Mouse (Mus musculus) pancreas, adult 10 weeks (tissue): ENCODE results near the gene Plod3. TPM values are rescaled to one million over a fixed set of nuclear protein-coding genes. Genes with fewer than 3 reads are reported as not detected.

Experiments
- polyA plus RNA-seq: library from polyadenylated mRNA; stranded (reverse); fragments of 350-450 nt; fragmentation: Illumina TruSeq; extraction: RNeasy Lipid Tissue Mini Kit (QIAGEN cat#74804); gene quantifications from one replicate; pipeline ENCODE4 v1.2.3, GENCODE M21; 2015; ENCODE audit warnings: low read depth, low replicate concordance; ENCODE audit not compliant: insufficient read depth

Gene Plod3
- 17.5 TPM for polyA plus RNA-seq

GRCm38 (mm10) chr5:136986695-136987137, at the start of gene Plod3:
Plod3 (plus strand) TSS chr5:136987019.

GRCm38 (mm10) chr5:136953015-136953414, 33.8 kb upstream of the Plod3 start, which contains the start of gene Fis1:
Fis1 (plus strand) TSS chr5:136953275.

GRCm38 (mm10) chr5:136966331-136966730, 20.5 kb upstream of the Plod3 start, which contains the start of gene Cldn15:
Cldn15 (plus strand) TSS chr5:136966616.

GRCm38 (mm10) chr5:136987934-136988271, 1.1 kb downstream of the Plod3 start, which contains the start of gene Znhit1:
Znhit1 (minus strand) TSS chr5:136988021.

GRCm38 (mm10) chr5:137026092-137026491, 39.3 kb downstream of the Plod3 start, which contains the start of gene Vgf:
Vgf (plus strand) TSS chr5:137026392.

GRCm38 (mm10) chr5:137045402-137046323, 58.8 kb downstream of the Plod3 start, which contains the start of gene Ap1s1:
Ap1s1 (minus strand) TSS chr5:137046135.

Other genes starting within 250 kb of the Plod3 start
- gene Col26a1, start 103.8 kb upstream of the Plod3 start, polyA plus RNA-seq, result not detected
- gene Ift22, start 78.9 kb upstream of the Plod3 start, polyA plus RNA-seq, result 3.5 TPM
- 33.6 TPM for gene Fis1, start 33.7 kb upstream of the Plod3 start, polyA plus RNA-seq
- 14.4 TPM for gene Cldn15, start 20.4 kb upstream of the Plod3 start, polyA plus RNA-seq
- 18.3 TPM for gene Znhit1, start 1.0 kb downstream of the Plod3 start, polyA plus RNA-seq
- gene Vgf, start 39.4 kb downstream of the Plod3 start, polyA plus RNA-seq, result not detected
- gene Ap1s1, start 59.1 kb downstream of the Plod3 start, polyA plus RNA-seq, result 15.1 TPM
- gene Serpine1, start 85.2 kb downstream of the Plod3 start, polyA plus RNA-seq, result 2.3 TPM
- 5.6 TPM for gene Trim56, start 129.2 kb downstream of the Plod3 start, polyA plus RNA-seq
- gene Muc3, start 162.3 kb downstream of the Plod3 start, polyA plus RNA-seq, result not detected
- gene Muc3a, start 225.4 kb downstream of the Plod3 start, polyA plus RNA-seq, result not detected